Comparison of ENCODE assay signal across 12 mouse cellular contexts in the genomic region with DNA sequence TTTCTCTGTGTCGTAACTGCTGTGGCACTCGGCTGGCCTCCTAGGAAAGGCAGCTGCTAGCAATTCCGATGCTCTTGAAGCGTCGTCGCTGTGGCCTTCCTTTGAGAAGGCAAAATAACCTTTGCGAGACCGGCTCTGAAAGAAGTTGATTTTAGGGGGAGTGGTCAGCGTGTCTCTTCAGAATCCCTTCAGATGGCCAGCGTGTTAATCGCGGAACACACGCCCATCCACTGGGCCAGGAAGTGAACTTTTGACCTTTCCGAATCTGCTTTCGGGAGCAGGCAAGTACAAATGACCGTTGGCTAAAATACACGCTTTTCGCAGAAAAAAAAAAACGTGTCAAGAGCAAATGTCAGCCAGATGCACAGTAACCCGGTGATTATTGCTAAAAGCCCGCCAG. TPM values are rescaled to one million over a fixed set of nuclear protein-coding genes. Genes with fewer than 3 reads are reported as not detected.
A peak's percentile ranks its signal among the peaks of the same experiment; 100 is the strongest.
DNase-seq lines count a peak whose midpoint lies in the region; ATAC-seq and TF ChIP-seq lines count a peak whose summit lies in the region.
"Had no signal": no experiment of that assay in that cellular context is flagged by ENCODE, and none has a peak within 500 bp of the region (broad histone marks: within the 10 kb centered on the region; RNA-seq: fewer than 3 reads in every experiment).

No protein-coding gene starts in this region.

- DNase-seq in hindbrain, embryonic 14.5 days (ENCODE audit: low spot score) = no peak
- peak; percentile 10 for DNase-seq in lung, postnatal 10 days
- no peak for DNase-seq in lung, adult 2 months
- peak; percentile 18 for DNase-seq in forelimb bud, embryonic 11.5 days (ENCODE audit: low read depth, low spot score)
- peak; percentile 21 for DNase-seq in retina, embryonic 14.5 days (ENCODE audit: low spot score)
- DNase-seq in cerebellum, adult 2 months = no peak
- DNase-seq in layer of hippocampus, adult 8-10 months (ENCODE audit: low spot score in 2 of 2) = no peak
- DNase-seq: heart, postnatal 10 days; layer of hippocampus, adult 9-11 months; liver, embryonic 13.5 days; right cerebral cortex, postnatal 25 days had no signal

- no peak overlapping the region for H3K4me3 ChIP-seq in hindbrain, embryonic 13.5 days
- H3K4me3 ChIP-seq in hindbrain, embryonic 14.5 days (replicated peaks; ENCODE audit: low read length) = no peak overlapping the region
- no peak overlapping the region for H3K4me3 ChIP-seq in lung, adult 2 months (replicated peaks; ENCODE audit: extremely low read depth, low read depth, low read length)
- H3K4me3 ChIP-seq in cerebellum, adult 2 months (replicated peaks; ENCODE audit: insufficient read depth, low read depth, low read length) = no peak overlapping the region
- H3K4me3 ChIP-seq: liver, embryonic 13.5 days had no signal

- no peaks in the 10 kb centered on the region for H3K36me3 ChIP-seq in hindbrain, embryonic 13.5 days
- H3K36me3 ChIP-seq in hindbrain, embryonic 14.5 days (replicated peaks; ENCODE audit: control insufficient read depth, insufficient read depth) = no peaks in the 10 kb centered on the region
- H3K36me3 ChIP-seq: liver, embryonic 13.5 days had no signal

- H3K27ac ChIP-seq in hindbrain, embryonic 13.5 days = no peak overlapping the region
- no peak overlapping the region for H3K27ac ChIP-seq in hindbrain, embryonic 14.5 days
- no peak overlapping the region for H3K27ac ChIP-seq in cerebellum, adult 2 months (ENCODE audit: insufficient read depth, low read length)
- H3K27ac ChIP-seq: liver, embryonic 13.5 days had no signal

- no peaks in the 10 kb centered on the region for H3K9me3 ChIP-seq in hindbrain, embryonic 13.5 days
- no peaks in the 10 kb centered on the region for H3K9me3 ChIP-seq in hindbrain, embryonic 14.5 days (ENCODE audit: control insufficient read depth, low read length)

- 37% methylated on average over 21 of the region's 21 CpGs for WGBS in hindbrain, embryonic 13.5 days
- WGBS in hindbrain, embryonic 14.5 days = 41% methylated on average over 21 of the region's 21 CpGs
- WGBS in lung, adult 2 months = 37% methylated on average over 21 of the region's 21 CpGs
- WGBS in cerebellum, adult 2 months = 76% methylated on average over 21 of the region's 21 CpGs

- no peak for TF ChIP-seq CTCF in lung, adult 2 months (IDR thresholded peaks at IDR 0.05; ENCODE audit: insufficient read depth, low read length)
- no peak for TF ChIP-seq CTCF in cerebellum, adult 2 months (IDR thresholded peaks at IDR 0.05; ENCODE audit: borderline replicate concordance, insufficient read depth, low read depth, low read length)

- H3K4me1 ChIP-seq in hindbrain, embryonic 13.5 days (replicated peaks) = peaks cover 7% of the 10 kb centered on the region; the same call in 1 of the 2 replicates
- H3K4me1 ChIP-seq in hindbrain, embryonic 14.5 days (replicated peaks; ENCODE audit: control insufficient read depth, insufficient read depth, low read length) = no peaks in the 10 kb centered on the region
- no peaks in the 10 kb centered on the region for H3K4me1 ChIP-seq in lung, adult 2 months (ENCODE audit: control insufficient read depth, insufficient read depth, low read length)
- H3K4me1 ChIP-seq in cerebellum, adult 2 months (ENCODE audit: control insufficient read depth, insufficient read depth, low read length) = no peaks in the 10 kb centered on the region
- H3K4me1 ChIP-seq: liver, embryonic 13.5 days had no signal

- 0 out of 2 replicates have a peak overlapping the region, but pooled peaks have one; percentile 17 for H3K4me2 ChIP-seq in hindbrain, embryonic 13.5 days
- H3K4me2 ChIP-seq in hindbrain, embryonic 14.5 days (replicated peaks) = no peak overlapping the region
- H3K4me2 ChIP-seq: liver, embryonic 13.5 days had no signal

- TF ChIP-seq POLR2A in lung, adult 2 months (IDR thresholded peaks at IDR 0.05; ENCODE audit: borderline replicate concordance, extremely low read depth, low read depth, low read length) = no peak
- TF ChIP-seq POLR2A in cerebellum, adult 2 months (IDR thresholded peaks at IDR 0.05; ENCODE audit: borderline replicate concordance, insufficient read depth, low read length) = no peak

- no peak overlapping the region for H3K9ac ChIP-seq in hindbrain, embryonic 13.5 days
- H3K9ac ChIP-seq in hindbrain, embryonic 14.5 days = no peak overlapping the region
- H3K9ac ChIP-seq: liver, embryonic 13.5 days had no signal

- ATAC-seq in hindbrain, embryonic 13.5 days (ENCODE audit: low FRiP score) = no peak
- ATAC-seq in hindbrain, embryonic 14.5 days (ENCODE audit: low FRiP score) = no peak

- no peaks in the 10 kb centered on the region for H3K27me3 ChIP-seq in hindbrain, embryonic 13.5 days
- H3K27me3 ChIP-seq in hindbrain, embryonic 14.5 days (ENCODE audit: control insufficient read depth, insufficient read depth, low read length) = no peaks in the 10 kb centered on the region
- H3K27me3 ChIP-seq in cerebellum, adult 2 months (ENCODE audit: control insufficient read depth, insufficient read depth, low read length) = no peaks in the 10 kb centered on the region
- H3K27me3 ChIP-seq: liver, embryonic 13.5 days had no signal

RNA-seq across cellular contexts. Expression of a gene that starts 58.9 kb away (rescaled TPM):
- polyA plus RNA-seq in hindbrain, embryonic 13.5 days (2015; fragmentation: Nextera tagmentation; extraction: Ambion mirVana) = 25.9 and 26.4 TPM in 2 replicates
- 22.2 and 34.7 TPM in 2 replicates for polyA plus RNA-seq in hindbrain, embryonic 14.5 days (2014; fragmentation: Nextera tagmentation; extraction: Ambion mirVana)
- polyA plus RNA-seq in lung, adult 2 months (2012; rRNA removed) = 33.7 and 42.8 TPM in 2 replicates
- polyA plus RNA-seq in cerebellum, adult 2 months (2012; rRNA removed) = 24.2 and 24.9 TPM in 2 replicates
- 10 to 100 TPM; 26.1 to 38.4 (median 32.1) TPM for total RNA-seq in layer of hippocampus, adult 8-10 months (2022)

RNA-seq across cellular contexts. Expression of a gene that starts 59.5 kb away (rescaled TPM):
- 0.77 and 1.5 TPM in 2 replicates for polyA plus RNA-seq in hindbrain, embryonic 13.5 days (2015; fragmentation: Nextera tagmentation; extraction: Ambion mirVana)
- 1.3 and 1.7 TPM in 2 replicates for polyA plus RNA-seq in hindbrain, embryonic 14.5 days (2014; fragmentation: Nextera tagmentation; extraction: Ambion mirVana)
- polyA plus RNA-seq in lung, adult 2 months (2012; rRNA removed) = 0.51 and 0.72 TPM in 2 replicates
- 13.8 and 16.0 TPM in 2 replicates for polyA plus RNA-seq in cerebellum, adult 2 months (2012; rRNA removed)
- 10 to 100 TPM; 25.8 to 32.5 (median 26.7) TPM for total RNA-seq in layer of hippocampus, adult 8-10 months (2022)
- total RNA-seq: heart, postnatal 10 days had no signal

Comparison
In these comparisons a context has a peak if more than half of its experiments do, and no peak if none do; other contexts are left out.
1. DNase-seq: peak in lung, postnatal 10 days (single experiment), forelimb bud, embryonic 11.5 days (single experiment) and retina, embryonic 14.5 days (single experiment); none in hindbrain, embryonic 14.5 days (single experiment), lung, adult 2 months (single experiment), cerebellum, adult 2 months (0 of 2) and layer of hippocampus, adult 8-10 months (0 of 2).